Mouse (Mus musculus): ENCODE measurements around the gene Mier1.
"Not testable (repeated sequence)": the region's sequence is repeated elsewhere in the genome, so short reads cannot be mapped to it uniquely, and the experiment has no call there.

Gene Mier1

DNA sequence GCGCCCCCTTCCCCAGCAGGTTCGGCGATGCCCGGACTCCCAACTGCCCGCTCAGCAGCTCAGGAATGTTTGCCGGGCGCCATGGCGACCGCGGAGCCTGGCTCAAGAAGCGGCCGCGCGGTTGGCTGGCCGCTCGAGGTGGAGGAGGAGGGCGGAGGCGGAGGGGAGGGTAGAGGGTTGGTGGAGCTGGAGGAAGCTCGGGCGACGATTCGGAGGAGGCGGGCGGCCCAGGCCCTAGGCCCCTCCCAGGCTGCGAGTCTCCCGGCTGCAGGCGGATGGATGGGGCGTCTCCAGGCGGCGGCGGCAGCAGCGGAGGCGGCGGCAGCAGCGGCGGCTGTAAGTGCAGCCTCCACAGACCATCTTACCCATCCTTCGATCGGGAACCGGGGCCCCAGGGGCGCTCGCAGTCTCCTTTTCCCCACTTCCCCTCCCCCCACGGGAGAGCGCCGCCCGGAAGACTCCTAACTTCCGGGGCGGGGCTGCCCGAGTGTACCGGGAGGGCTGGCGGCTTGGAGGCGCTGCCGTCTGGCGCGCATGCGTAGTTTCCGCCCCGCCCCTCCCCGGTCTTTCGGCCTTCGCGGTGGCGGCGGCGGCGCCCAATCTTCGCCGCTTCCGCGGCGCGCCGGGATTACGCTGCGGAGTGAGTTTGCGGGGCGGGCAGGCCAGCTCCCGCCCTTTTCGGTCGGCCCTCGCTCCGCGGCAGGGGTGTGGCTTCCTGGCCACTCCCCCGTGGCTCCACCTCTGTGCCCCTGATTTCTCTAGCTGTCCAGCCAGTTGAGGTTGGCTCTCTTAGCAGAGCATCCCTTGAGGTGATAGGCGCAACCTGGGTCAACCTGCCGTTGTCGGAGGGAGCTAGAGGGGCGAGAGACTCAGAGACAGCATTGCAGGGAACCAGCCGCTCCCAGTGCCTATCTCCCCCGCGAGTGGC, at the start of gene Mier1, which contains the start of gene Wdr78:
TSS of gene Mier1 (plus strand) at position 207 of the 928 bp plus-strand sequence.
TSS of gene Wdr78 (minus strand) at position 372 of the 928 bp plus-strand sequence.
- peak; percentile 98 for DNase-seq

GRCm38 (mm10) chr4:103064421-103064820, 49.8 kb upstream of the Mier1 start:
- DNase-seq, result no peak

DNA sequence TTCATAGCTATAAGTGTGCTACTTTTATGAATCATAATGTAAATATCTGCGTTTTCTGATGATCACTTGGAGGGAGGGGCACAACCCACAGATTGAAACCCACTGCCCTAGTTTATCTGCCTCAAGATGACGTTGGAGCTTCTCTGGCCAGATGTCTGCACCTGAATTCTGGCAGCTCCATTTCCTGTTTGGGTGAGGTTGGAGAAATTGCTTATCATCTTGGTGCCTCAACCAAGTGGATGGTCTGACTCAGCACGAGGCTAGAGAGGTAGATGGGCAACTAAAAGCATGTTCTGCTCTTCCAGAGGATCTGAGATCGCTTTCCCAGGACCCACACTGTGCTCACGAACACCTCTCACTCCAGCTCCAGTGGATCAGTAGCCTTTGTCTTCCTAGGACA, 49.2 kb upstream of the Mier1 start:
- no peak for DNase-seq

DNA sequence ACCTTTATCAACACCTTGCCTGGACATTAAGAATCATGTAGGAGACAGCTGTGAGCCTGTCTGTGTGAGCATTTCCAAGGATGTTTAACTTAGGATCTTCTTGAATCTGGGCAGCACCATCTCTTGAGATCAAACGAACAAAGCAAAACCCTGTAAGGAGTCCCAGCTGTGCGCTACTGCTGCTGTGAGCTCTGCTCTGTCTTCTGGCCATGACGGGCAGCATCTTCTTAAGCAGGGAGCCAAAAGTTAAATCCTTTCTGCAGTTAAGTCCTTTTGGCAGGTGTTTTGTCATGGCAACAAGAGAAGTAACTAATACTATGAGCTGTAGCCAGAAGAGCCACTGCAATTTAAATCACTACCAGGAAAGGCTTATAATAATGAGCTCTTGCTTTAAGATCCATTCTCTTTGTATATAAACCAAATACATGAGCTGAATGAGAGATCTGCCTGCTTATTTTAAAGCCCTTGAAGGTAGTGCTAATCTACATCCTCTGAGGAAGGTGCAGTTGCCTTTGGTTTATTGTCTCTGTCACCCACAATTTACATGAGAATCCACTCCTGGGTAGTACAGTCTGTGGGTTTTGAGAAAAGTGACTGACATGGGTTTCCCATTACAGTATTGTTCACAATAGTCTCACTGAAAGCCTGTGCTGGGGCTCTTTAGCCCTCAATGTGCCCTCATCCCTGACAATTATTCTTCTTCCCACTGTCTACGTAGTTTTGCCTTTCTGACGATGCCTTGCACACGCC, 46.1 kb upstream of the Mier1 start:
- DNase-seq, result no peak

DNA sequence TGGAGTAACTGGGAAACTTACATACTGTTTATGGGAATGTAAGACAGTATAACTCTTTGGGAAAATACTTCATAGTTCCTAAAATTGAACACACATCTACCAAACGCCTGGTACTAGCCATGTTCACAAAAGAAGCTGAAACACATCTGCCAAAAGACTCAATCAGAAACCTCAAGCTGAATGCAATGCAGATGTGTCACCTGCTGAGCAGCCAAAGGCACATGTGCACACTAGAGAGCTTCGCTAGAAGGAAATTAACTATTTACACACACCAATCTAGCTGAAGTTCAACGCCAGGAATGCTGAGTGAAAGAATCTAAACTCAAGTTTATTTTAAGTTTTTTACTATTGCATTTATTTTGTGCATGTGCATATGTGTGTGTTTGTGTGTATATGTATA, 43.6 kb upstream of the Mier1 start:
- DNase-seq, result no peak

DNA sequence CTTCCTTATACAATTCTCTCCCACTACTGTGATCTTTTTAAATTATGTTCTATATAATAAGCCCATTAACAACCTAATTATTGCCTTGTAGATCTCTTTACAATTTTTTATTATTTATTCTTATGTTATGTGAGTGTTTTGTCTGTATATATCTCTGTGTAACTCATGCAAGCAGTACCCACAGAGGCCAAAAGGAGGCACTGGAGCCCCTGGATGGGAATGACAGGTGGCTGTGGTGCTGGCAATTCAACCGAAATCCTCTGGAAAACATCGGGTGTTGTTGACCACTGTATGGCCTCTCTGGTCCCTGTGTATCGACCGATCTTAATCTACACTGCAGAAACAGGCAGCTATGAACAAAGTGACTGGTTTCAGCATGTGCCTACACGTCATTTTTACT, 29.0 kb upstream of the Mier1 start:
- no peak for DNase-seq

DNA sequence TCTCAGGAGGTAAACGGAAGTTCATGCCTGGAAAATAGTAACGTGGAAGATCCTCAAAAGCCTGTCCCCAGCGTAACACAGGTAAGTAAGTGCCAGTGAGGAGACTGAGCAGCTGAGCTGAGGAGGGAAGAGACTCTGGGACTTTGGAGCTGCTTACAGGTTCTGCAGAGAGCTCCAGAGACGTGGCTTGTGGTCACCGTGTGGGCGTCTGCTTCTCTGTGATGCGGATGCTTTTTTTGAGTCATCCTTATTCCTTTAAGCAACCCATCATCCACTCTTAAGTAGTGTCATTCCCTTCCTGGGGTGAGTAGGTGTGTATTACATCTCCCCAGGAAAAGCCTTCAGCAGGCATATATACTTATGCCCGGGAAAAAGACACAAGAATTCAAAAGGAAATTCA, 18.3 kb upstream of the Mier1 start:
- DNase-seq, result no peak

DNA sequence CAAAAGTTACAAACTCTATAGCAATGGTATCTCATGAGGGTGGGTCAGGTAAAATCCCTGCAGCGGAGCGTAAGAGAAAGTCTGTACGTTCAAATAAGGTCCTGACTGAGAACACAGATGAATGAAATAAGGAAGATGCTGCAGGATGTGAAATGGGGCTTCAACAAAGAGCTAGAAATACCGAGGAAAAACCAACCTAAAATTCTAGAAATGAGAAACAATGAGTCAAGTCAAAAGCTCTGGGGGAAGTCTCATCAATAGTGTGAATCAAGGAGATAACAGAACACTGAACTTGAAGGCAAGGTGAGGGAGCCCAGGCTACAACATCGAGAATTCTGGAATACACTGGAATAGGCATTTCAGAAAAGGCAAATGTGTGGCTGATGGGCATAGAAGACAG, 15.7 kb upstream of the Mier1 start:
- DNase-seq, result no peak

GRCm38 (mm10) chr4:103112651-103113050, 1.5 kb upstream of the Mier1 start:
- no peak for DNase-seq

DNA sequence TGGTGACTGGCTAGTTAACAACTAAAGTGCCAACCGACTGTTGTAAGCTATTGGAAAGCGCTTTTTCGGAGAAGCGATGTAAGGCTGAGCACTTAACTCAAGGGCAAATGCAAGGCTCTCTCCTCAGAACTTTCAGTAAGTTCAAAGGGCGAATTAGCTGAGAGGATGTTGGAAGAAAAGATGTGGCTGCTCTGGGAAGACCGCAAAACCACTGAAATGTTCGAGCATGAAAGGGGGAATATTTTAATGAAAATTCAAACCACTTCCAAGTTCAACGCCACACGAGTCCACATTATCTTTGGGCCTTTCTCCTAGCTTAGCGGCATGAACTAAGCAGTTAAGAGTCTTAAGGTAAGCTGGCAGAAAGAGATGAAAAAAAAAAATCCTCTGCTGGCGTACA, 788 bp upstream of the Mier1 start:
- no peak for DNase-seq

- DNase-seq, result no peak
Measured at GRCm38 (mm10) chr4:103118888-103119228, 4.7 kb downstream of the Mier1 start.

DNA sequence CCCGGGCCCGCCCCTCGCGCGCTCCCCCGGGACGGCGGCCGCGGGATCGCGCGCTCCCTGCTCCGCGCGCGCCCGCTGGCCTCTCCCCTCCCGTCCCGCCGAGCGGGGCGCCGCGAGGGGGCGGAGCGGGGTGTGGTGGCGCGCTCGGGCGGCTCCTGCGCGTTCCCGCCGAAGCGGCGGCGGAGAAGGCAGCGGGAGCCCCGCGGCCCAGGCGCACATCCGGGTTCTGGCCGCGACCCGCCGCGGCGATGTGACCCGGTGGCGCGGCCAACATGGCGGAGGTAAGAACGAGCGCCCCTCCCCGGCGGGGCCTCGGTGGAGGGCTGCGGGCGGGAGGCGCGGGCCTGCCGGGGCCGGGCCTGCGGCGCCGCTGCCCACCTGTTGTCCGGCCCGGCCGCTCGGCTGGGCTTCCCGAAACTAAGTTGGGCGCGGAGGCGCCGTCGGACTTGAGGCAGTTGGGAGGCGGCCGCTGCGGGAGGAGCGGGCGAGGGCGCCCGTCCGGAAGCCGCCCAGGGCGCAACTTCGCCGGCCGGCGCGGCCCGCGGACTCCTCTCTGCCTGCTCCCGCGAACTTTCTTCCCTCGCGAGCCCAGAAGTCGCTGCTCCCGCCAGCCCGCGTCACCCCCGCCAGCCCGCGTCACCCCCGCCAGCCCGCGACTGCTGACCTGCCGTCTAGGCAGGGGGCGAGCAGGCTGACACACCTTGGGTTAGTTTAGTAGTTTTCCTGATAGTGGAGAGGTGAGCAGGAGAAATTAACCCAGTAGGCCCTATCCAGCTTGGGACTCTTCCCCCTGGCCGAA, 5.2 kb downstream of the Mier1 start:
- peak; percentile 76 to 84 for DNase-seq

DNA sequence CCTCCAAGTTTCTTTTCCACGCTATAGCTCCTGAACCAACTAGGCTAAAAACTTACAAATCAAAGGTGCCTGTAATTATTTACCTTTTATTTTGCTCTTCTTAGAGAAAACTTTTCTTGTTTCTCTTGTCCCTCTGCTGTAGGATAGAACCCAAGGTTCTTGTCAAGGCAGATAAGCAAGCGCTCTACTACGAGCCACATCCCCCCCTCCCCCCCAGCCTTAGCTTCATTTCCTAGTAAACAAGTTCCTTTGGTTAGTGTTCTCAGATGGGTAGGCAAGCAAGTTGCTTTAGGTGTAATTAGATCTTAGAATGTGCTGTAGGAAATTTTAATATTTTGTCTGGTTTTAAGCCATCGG, 5.8 kb downstream of the Mier1 start:
- DNase-seq, result no peak

GRCm38 (mm10) chr4:103120395-103120794, 6.2 kb downstream of the Mier1 start:
- no peak for DNase-seq

DNA sequence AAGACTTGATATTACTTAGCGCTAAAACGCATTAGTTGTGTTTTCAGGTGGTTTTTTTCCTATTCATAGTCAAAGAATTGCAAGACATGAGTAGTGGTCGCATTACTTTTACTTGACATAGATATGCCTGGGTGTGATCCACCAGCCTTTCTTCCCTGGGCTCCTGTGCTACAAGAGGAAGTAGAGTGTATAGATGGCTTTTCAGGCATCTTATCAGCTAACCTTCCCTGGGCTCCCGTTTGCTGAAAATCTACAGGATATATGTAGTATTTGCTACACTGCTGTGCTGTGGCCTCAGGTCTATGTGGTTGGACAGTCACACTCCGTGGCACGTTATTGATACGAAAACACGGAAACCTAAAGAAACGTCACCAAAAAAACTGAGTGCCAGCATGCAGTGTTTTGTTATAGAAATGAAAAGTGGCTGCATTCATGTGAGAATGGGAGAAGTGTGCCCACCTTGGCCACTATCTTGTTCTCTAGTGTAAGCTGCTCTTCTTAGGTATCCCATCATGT, 6.7 kb downstream of the Mier1 start:
- DNase-seq, result no peak

DNA sequence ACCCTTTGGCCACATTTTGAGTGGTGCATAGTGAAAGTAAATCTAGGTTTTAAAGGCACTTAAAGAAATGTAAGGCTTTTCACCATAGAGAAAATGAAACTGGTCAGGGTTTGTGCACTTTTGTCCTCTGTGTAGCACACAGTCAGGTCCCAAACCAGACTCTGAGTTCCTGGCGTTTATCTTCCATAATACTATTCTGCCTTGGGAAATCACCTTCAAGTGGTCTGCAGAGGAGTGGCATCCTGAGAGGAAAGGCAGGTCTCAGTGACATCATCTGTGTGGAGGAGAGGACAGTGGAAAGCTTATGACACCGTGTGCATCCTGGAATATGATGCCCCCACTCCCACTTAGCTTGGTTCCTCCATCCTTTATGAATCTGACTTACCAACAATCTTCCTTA, 8.9 kb downstream of the Mier1 start:
- DNase-seq, result no peak

DNA sequence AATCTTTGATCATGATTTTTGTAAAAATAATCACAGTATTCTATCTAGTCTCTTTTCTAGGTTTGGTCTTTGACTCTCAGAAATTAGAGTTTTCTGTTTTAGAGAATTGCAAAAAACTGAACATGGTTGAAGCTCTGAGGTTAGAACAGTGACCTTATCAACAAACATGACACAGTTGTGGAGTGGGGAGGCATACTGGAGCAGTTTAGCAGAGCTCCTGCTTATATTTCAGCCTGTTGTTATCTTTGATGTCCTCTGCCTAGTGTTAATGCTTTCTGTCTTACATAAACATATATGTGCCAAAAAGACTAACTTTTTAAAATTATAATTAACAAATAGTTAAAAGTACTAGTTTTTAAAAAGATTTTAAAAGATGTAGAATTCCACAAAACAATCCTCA, 9.4 kb downstream of the Mier1 start:
- DNase-seq, result no peak

DNA sequence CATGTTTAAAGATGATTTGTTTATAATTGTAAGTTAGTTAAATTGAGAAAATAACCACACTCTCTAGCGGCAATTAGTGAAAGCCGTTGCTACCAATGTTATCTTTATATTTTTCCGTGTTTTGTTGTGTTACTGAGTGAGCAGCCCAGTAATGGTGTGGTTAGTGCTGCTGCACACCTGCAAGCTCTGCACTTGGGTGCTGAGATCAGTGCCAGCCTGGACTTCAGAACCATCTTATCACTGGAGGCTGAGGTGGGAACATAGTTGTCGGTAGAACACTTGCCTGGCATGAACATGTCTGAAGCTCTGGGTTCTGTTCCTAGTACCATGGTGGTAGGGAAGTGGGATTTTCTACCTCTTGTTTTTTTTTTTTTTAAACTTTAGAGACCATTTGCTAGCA, 12.3 kb downstream of the Mier1 start:
- DNase-seq, result no peak

GRCm38 (mm10) chr4:103136946-103137345, 22.8 kb downstream of the Mier1 start:
- DNase-seq, result no peak

DNA sequence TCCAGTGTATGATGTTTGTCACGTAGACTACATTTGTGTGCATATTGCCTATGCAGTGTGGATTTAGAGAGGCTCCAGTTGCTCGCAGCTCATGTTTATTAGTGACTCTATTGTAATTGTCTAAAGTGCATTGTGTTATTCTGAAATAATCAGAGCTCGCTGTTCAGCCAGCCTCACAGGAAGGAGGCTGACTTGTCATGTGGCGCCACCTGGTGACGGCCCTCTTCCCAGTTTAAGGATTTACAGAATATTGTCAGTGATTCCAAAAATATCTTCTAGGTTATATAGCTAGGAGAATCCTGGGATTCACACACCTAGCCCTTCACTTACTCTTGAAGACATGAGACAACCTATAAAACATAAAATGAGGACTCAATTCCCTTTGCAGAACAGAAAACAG, 32.1 kb downstream of the Mier1 start:
- peak; percentile 90 to 93 for DNase-seq

DNA sequence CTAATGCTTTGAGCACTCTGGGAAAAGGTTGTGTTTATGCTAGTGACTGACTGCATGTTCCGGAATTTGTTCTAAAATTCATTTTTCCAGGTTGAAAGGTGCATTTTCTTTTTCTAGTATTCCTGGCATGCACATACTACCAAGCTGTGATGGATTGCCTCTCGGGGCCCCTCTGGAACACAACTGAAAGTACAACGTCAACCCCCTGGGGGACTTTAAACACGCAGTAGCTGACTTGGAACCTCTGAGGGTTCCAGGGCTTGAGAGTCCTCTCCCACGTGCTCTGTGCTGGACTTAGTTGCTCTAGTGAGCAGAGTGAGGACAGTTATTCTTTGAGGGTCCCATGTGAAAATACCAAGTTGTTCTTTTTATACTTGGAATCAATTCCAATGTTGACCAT, 37.8 kb downstream of the Mier1 start:
- no peak for DNase-seq

DNA sequence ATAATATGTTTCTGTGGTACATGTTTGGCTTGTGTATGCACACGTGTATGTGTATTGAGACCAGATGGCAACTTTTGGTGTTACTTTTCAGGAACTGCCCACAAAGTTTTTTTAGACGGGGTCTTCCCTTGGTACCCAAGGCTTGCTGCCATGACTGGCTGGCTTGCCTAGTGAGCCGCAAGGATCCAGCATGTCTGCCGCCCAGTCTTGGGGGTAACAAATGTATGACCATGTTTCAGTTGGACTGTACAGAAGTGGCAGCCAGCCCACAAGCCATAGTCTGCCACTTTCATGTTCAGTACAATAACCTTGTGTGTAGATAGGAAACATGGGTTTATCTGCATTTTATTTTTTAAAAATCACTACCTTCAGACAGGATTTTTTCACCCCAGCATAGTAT, 44.6 kb downstream of the Mier1 start:
- no peak for DNase-seq

DNA sequence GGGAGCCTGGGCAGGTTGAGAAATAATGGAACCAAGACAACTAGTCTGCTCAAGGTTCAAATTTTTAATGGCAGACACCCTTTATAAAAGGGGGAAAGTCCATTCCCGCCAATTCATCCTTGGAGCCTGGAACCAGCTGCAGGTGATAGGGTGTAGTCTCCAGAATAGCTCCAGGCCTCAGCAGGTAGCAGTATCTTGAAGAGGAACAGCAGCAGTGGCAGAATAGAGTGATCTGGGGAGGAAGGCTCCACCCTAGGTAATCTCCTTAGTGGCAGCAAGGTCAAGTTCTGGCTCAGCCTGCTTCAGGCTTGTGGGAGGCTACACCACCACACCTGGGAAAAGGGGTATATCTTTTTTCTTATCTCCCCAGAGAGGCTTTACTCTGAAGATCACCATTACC, 52.0 kb downstream of the Mier1 start:
- DNase-seq, result not testable (repeated sequence)

Data from cerebellum, postnatal 10 days (tissue).